9 mouse cellular contexts compared by ENCODE assay signal in genomic region chr2:93469118-93469517, GRCm38 (mm10). TPM values are rescaled to one million over a fixed set of nuclear protein-coding genes. Genes with fewer than 3 reads are reported as not detected.
A peak's percentile ranks its signal among the peaks of the same experiment; 100 is the strongest.
DNase-seq lines count a peak whose midpoint lies in the region; ATAC-seq and TF ChIP-seq lines count a peak whose summit lies in the region.
"Had no signal": no experiment of that assay in that cellular context is flagged by ENCODE, and none has a peak within 500 bp of the region (broad histone marks: within the 10 kb centered on the region; RNA-seq: fewer than 3 reads in every experiment).

No protein-coding gene starts in this region.

- H3K27me3 ChIP-seq in limb, embryonic 14.5 days (ENCODE audit: control insufficient read depth, insufficient read depth, low read length), result no peaks in the 10 kb centered on the region
- H3K27me3 ChIP-seq: embryonic facial prominence, embryonic 13.5 days had no signal

- H3K9ac ChIP-seq in limb, embryonic 14.5 days (ENCODE audit: low read depth, low read length, severe bottlenecking), result no peak overlapping the region

- 11% methylated on average over 7 of the region's 7 CpGs for WGBS in limb, embryonic 14.5 days

- no peaks in the 10 kb centered on the region for H3K36me3 ChIP-seq in limb, embryonic 14.5 days (ENCODE audit: control insufficient read depth, insufficient read depth, low read length)
- H3K36me3 ChIP-seq: embryonic facial prominence, embryonic 13.5 days had no signal

- peaks cover 10% of the 10 kb centered on the region for H3K4me1 ChIP-seq in limb, embryonic 14.5 days (ENCODE audit: control insufficient read depth, insufficient read depth, low read length)

- H3K27ac ChIP-seq in limb, embryonic 14.5 days (replicated peaks; ENCODE audit: low read depth, low read length), result no peak overlapping the region

- DNase-seq in adrenal gland, postnatal 14 days, result peak; percentile 58
- DNase-seq in adrenal gland, postnatal 4 days (ENCODE audit: low spot score in 2 of 2), result no peak
- peak; percentile 47 to 66 for DNase-seq in layer of hippocampus, postnatal 10 days (ENCODE audit: low spot score in 2 of 2)
- DNase-seq in layer of hippocampus, adult 11-12 months (ENCODE audit: low spot score), result no peak
- DNase-seq in MN1 (ENCODE audit: low spot score), result peak; percentile 79
- DNase-seq in limb, embryonic 14.5 days (ENCODE audit: low spot score), result peak; percentile 45
- DNase-seq in thymus, postnatal 14 days, result peak; percentile 74
- DNase-seq in left cerebral cortex, adult 8-10 months (ENCODE audit: low spot score in 2 of 2), result no peak

- no peak for TF ChIP-seq POLR2A in limb, embryonic 14.5 days (IDR thresholded peaks at IDR 0.05; ENCODE audit: borderline replicate concordance, extremely low read depth, insufficient read depth, insufficient read length)

- H3K4me2 ChIP-seq in limb, embryonic 14.5 days (replicated peaks; ENCODE audit: low read depth, low read length, severe bottlenecking), result no peak overlapping the region

- no peak overlapping the region for H3K4me3 ChIP-seq in limb, embryonic 14.5 days (replicated peaks; ENCODE audit: low read length)
- H3K4me3 ChIP-seq: embryonic facial prominence, embryonic 13.5 days had no signal

- no peak for ATAC-seq in limb, embryonic 14.5 days (ENCODE audit: low FRiP score, low read depth)

- no peaks in the 10 kb centered on the region for H3K9me3 ChIP-seq in limb, embryonic 14.5 days (ENCODE audit: control insufficient read depth, low read length)
- H3K9me3 ChIP-seq: embryonic facial prominence, embryonic 13.5 days had no signal

RNA-seq across cellular contexts. Expression of gene Cd82, which starts 6.2 kb away (rescaled TPM):
- total RNA-seq in adrenal gland, postnatal 14 days (2021), result 43.0 and 54.9 TPM in 2 replicates
- 10 to 100 TPM; 68.7 to 73.7 TPM for total RNA-seq in adrenal gland, postnatal 4 days (2021)
- 10 to 100 TPM; 11.4 to 12.4 TPM for total RNA-seq in layer of hippocampus, postnatal 10 days (2021)
- polyA plus RNA-seq in limb, embryonic 14.5 days (2012; rRNA removed), result 52.3 and 56.6 TPM in 2 replicates
- 26.7 and 32.9 TPM in 2 replicates for polyA plus RNA-seq in limb, embryonic 14.5 days (2014; fragmentation: Nextera tagmentation; extraction: Ambion mirVana)
- 10 to 100 TPM; 22.9 to 31.8 (median 25.6) TPM for total RNA-seq in left cerebral cortex, adult 8-10 months (2022)

Comparison
In these comparisons a context has a peak if more than half of its experiments do, and no peak if none do; other contexts are left out.
1. DNase-seq: peak in adrenal gland, postnatal 14 days (single experiment), layer of hippocampus, postnatal 10 days (2 of 2), MN1 (single experiment), limb, embryonic 14.5 days (single experiment) and thymus, postnatal 14 days (single experiment); none in adrenal gland, postnatal 4 days (0 of 2), layer of hippocampus, adult 11-12 months (single experiment) and left cerebral cortex, adult 8-10 months (0 of 2).